Mouse (Mus musculus) kidney, embryonic 16.5 days (tissue): ENCODE measurements at regions not wholly inside any gene's neighbourhood (a gene's known extent, or its start where the extent isn't known, plus 50 kb on each side); places are given as distances from the start of the nearest gene placed in this dataset.

ENCODE experiments used
- ATAC-seq: fragments of 200-750 bp; cut with Nextera tagmentation; 2 replicates; pipeline ENCODE4 v1.8.0; 2017; ENCODE audit warnings: moderate TSS enrichment; ENCODE audit not compliant: low FRiP score, low TSS enrichment
- H3K27ac ChIP-seq: fragments of 300-500 bp; sonication (generic); 2 replicates; pipeline ENCODE4 v1.5.1; 2014; ENCODE audit warnings: low read length
- H3K27me3 ChIP-seq: fragments of 300-500 bp; sonication (generic); 2 replicates; pipeline ENCODE4 v1.6.1; 2014; ENCODE audit warnings: low read length, control low read depth, mixed read lengths; ENCODE audit not compliant: insufficient read depth
- H3K36me3 ChIP-seq: fragments of 300-500 bp; sonication (generic); 2 replicates; pipeline ENCODE4 v1.6.1; 2014; ENCODE audit warnings: low read length, control low read depth, mixed read lengths; ENCODE audit not compliant: insufficient read depth
- H3K4me1 ChIP-seq: fragments of 300-500 bp; sonication (generic); 2 replicates; pipeline ENCODE4 v1.6.1; 2014; ENCODE audit warnings: low read length, control low read depth, mixed read lengths; ENCODE audit not compliant: insufficient read depth
- H3K4me2 ChIP-seq: fragments of 300-500 bp; sonication (generic); replicated peaks from 2 replicates; pipeline ENCODE4 v1.6.1; 2014; ENCODE audit warnings: low read depth, low read length
- H3K4me3 ChIP-seq: fragments of 300-500 bp; sonication (generic); 2 replicates; pipeline ENCODE4 v1.5.1; 2014; ENCODE audit warnings: mild to moderate bottlenecking, low read length
- H3K9ac ChIP-seq: fragments of 300-500 bp; sonication (generic); replicated peaks from 2 replicates; pipeline ENCODE4 v1.6.1; 2014; ENCODE audit warnings: low read length
- H3K9me3 ChIP-seq: fragments of 300-500 bp; sonication (generic); 2 replicates; pipeline ENCODE4 v1.6.1; 2016; ENCODE audit warnings: low read length, control low read depth
- WGBS: fragments of 180-500 bp; shearing (Covaris S2); extraction: QIAGEN DNeasy Blood & Tissue Kit; methylation state at CpG from one replicate; pipeline ENCODE4 v1.1.7; 2014; 5-methylcytosine and 5-hydroxymethylcytosine counted together

- ATAC-seq, result no peak
- Histone ChIP-seq H3K4me1 (0 out of 2 replicates have a peak, but pooled peaks cover 3% of the 10 kb centered on the region), H3K9me3 (peaks cover 1% of the 10 kb centered on the region; the same call in 1 of the 2 replicates), H3K36me3 (no peaks in the 10 kb centered on the region), H3K9ac (no peak overlapping the region), H3K4me2 (no peak overlapping the region), H3K27ac (no peak overlapping the region), H3K4me3 (no peak overlapping the region), H3K27me3 (peaks cover 7% of the 10 kb centered on the region; the same call in 1 of the 2 replicates)
- 20% methylated on average over 7 of the region's 7 CpGs for WGBS
These were observed 191.8 kb upstream of the Dnajc24 start for GRCm38 (mm10) chr2:106195170-106195569.

- H3K4me2 ChIP-seq, result peak overlapping the region; percentile 70
- 9% methylated on average over 14 of the region's 14 CpGs for WGBS
These were observed 191.1 kb upstream of the Dnajc24 start for GRCm38 (mm10) chr2:106194369-106195023.

GRCm38 (mm10) chr2:106193889-106194347 is 190.6 kb upstream of the Dnajc24 start:
- Histone ChIP-seq H3K4me2 (peak overlapping the region; percentile 70), H3K27me3 (peaks cover 7% of the 10 kb centered on the region; the same call in 1 of the 2 replicates), H3K36me3 (no peaks in the 10 kb centered on the region), H3K9me3 (no peaks in the 10 kb centered on the region), H3K9ac (no peak overlapping the region), H3K27ac (no peak overlapping the region), H3K4me3 (peak overlapping the region; percentile 35), H3K4me1 (0 out of 2 replicates have a peak, but pooled peaks cover 3% of the 10 kb centered on the region)
- 0 out of 2 replicates have a peak, but pooled peaks have one; percentile 29 for ATAC-seq
- 1% methylated on average over 9 of the region's 9 CpGs for WGBS

More at GRCm38 (mm10) chr2:106194369-106195023, 191.1 kb upstream of the Dnajc24 start:
- 0 out of 2 replicates have a peak, but pooled peaks cover 3% of the 10 kb centered on the region for H3K4me1 ChIP-seq
- H3K27ac ChIP-seq, result no peak overlapping the region
- peaks cover 7% of the 10 kb centered on the region; the same call in 1 of the 2 replicates for H3K27me3 ChIP-seq
- H3K9ac ChIP-seq, result no peak overlapping the region
- peak; percentile 77 for ATAC-seq
- no peaks in the 10 kb centered on the region for H3K36me3 ChIP-seq
- H3K4me3 ChIP-seq, result peak overlapping the region; percentile 35
- no peaks in the 10 kb centered on the region for H3K9me3 ChIP-seq

GRCm38 (mm10) chr2:106190579-106191322 is 187.4 kb upstream of the Dnajc24 start:
- no peak overlapping the region for H3K27ac ChIP-seq
- H3K27me3 ChIP-seq, result peaks cover 7% of the 10 kb centered on the region; the same call in 1 of the 2 replicates
- no peak for ATAC-seq
- no peak overlapping the region for H3K9ac ChIP-seq
- no peak overlapping the region for H3K4me2 ChIP-seq
- no peaks in the 10 kb centered on the region for H3K9me3 ChIP-seq
- H3K4me3 ChIP-seq, result no peak overlapping the region
- 0 out of 2 replicates have a peak, but pooled peaks cover 3% of the 10 kb centered on the region for H3K4me1 ChIP-seq
- H3K36me3 ChIP-seq, result no peaks in the 10 kb centered on the region
- WGBS, result 38% methylated on average over 11 of the region's 11 CpGs

GRCm38 (mm10) chr2:106183651-106184050 is 180.3 kb upstream of the Dnajc24 start:
- no peak overlapping the region for H3K4me2 ChIP-seq

GRCm38 (mm10) chr2:106182051-106182450 is 178.7 kb upstream of the Dnajc24 start:
- H3K4me2 ChIP-seq, result 0 out of 2 replicates have a peak overlapping the region, but pooled peaks have one; percentile 14
- H3K27ac ChIP-seq, result no peak overlapping the region
- no peaks in the 10 kb centered on the region for H3K4me1 ChIP-seq
- 7% methylated on average over 8 of the region's 10 CpGs for WGBS
- peak; percentile 88; the same call in 1 of the 2 replicates for ATAC-seq
- H3K4me3 ChIP-seq, result no peak overlapping the region
- no peaks in the 10 kb centered on the region for H3K36me3 ChIP-seq
- no peaks in the 10 kb centered on the region for H3K9me3 ChIP-seq
- H3K27me3 ChIP-seq, result no peaks in the 10 kb centered on the region
- H3K9ac ChIP-seq, result no peak overlapping the region

More at GRCm38 (mm10) chr2:106183651-106184050, 180.3 kb upstream of the Dnajc24 start:
- no peak overlapping the region for H3K4me3 ChIP-seq
- no peak overlapping the region for H3K9ac ChIP-seq
- no peaks in the 10 kb centered on the region for H3K27me3 ChIP-seq
- H3K36me3 ChIP-seq, result no peaks in the 10 kb centered on the region
- no peak for ATAC-seq
- no peaks in the 10 kb centered on the region for H3K4me1 ChIP-seq
- H3K9me3 ChIP-seq, result no peaks in the 10 kb centered on the region
- H3K27ac ChIP-seq, result no peak overlapping the region
- 58% methylated on average over 16 of the region's 16 CpGs for WGBS

- Histone ChIP-seq H3K4me3 (no peak overlapping the region), H3K36me3 (no peaks in the 10 kb centered on the region), H3K4me1 (no peaks in the 10 kb centered on the region), H3K4me2 (no peak overlapping the region), H3K27me3 (no peaks in the 10 kb centered on the region), H3K9ac (no peak overlapping the region), H3K9me3 (no peaks in the 10 kb centered on the region), H3K27ac (no peak overlapping the region)
- 63% methylated on average over 4 of the region's 4 CpGs for WGBS
- no peak for ATAC-seq
These were observed 159.3 kb upstream of the Dnajc24 start for GRCm38 (mm10) chr2:106162681-106163080.

- 86% methylated on average over 5 of the region's 5 CpGs for WGBS
- no peak overlapping the region for H3K9ac ChIP-seq
- no peak overlapping the region for H3K4me2 ChIP-seq
- ATAC-seq, result no peak
- H3K36me3 ChIP-seq, result no peaks in the 10 kb centered on the region
- no peak overlapping the region for H3K4me3 ChIP-seq
- no peaks in the 10 kb centered on the region for H3K4me1 ChIP-seq
- no peaks in the 10 kb centered on the region for H3K9me3 ChIP-seq
- no peak overlapping the region for H3K27ac ChIP-seq
- no peaks in the 10 kb centered on the region for H3K27me3 ChIP-seq
These were observed 158.5 kb upstream of the Dnajc24 start for GRCm38 (mm10) chr2:106161877-106162276.

- Histone ChIP-seq H3K9ac (no peak overlapping the region), H3K4me3 (no peak overlapping the region), H3K27ac (no peak overlapping the region), H3K9me3 (no peaks in the 10 kb centered on the region), H3K4me2 (no peak overlapping the region), H3K27me3 (no peaks in the 10 kb centered on the region), H3K36me3 (no peaks in the 10 kb centered on the region), H3K4me1 (no peaks in the 10 kb centered on the region)
- no peak for ATAC-seq
- 32% methylated on average over 3 of the region's 3 CpGs for WGBS
These were observed 146.4 kb upstream of the Dnajc24 start for GRCm38 (mm10) chr2:106149701-106150100.
